Mouse (Mus musculus): Measurements from ENCODE around the gene Zfp174. TPM values are rescaled to one million over a fixed set of nuclear protein-coding genes. Genes with fewer than 3 reads are reported as not detected.
"Not testable (repeated sequence)": the region's sequence is repeated elsewhere in the genome, so short reads cannot be mapped to it uniquely, and the experiment has no call there.

Gene Zfp174
- total RNA-seq (2021) = 1 to 10 TPM; 1.1 to 1.2 TPM
- long read RNA-seq, experiment 1 = 0 reads
- long read RNA-seq, experiment 2 = 0 reads

DNA sequence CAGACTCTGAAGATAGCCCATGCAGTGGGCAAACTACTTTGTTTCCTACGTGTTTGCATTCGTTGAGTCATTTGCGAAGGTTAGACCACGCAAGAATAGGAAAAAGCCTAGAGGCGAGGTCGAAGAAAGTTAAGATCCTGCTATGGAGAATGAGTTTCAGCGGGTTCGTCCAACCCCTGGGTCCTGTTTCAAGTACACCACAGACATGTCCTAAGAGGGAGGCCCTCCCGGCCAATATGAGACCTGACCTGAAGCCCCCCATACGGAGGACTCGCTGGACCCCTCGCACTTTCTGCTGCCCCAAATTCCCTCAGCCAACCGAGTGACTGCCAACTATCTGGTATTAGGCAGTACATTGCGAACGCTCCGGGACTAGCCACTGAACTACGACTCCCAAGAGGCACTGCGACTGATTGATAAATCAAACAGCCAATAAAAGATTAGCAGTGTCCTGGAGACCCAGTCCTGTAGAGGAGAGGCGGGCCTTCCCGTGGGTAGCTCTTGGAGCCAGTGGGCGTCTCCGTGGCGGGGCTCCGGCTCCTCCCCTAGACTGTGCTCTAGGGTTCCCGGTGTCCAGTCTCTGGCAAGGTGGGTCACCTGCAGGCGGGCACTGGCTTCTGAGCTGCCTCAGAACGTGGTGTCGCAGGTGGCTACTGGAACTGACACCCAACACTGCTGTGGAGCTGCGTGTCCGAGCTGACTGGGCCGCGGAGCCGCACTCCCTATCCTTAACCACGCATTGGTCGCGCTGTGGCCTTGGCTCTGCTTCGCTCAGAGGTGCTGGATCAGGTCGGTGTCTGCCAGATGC, at the start of gene Zfp174:
TSS of gene Zfp174 (plus strand) at position 558 of the 808 bp plus-strand sequence.
- DNase-seq = peak; percentile 94

- no peak for DNase-seq
Observed at GRCm38 (mm10) chr16:3808176-3808575, 38.9 kb upstream of the Zfp174 start.

DNA sequence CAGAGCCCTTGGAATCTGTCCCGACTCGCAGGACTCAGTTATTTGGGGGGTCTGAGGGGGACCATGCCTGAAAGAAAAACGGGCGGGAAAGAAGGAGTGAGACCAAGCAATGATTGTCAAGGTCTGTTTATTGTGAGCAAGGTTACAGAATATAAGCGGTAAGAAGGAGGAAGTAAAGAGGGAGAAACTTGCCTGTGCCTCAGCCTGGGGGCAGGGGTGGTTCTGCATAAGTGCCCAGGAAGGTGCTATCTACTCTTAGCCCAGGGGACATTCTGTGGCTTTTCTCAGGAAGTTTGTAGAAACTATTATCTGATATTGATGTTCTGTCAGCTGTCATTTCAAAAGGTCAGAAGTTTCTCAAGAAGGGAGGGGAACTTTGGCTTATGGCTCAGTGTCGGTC, 32.4 kb upstream of the Zfp174 start:
- not testable (repeated sequence) for DNase-seq

- no peak for DNase-seq
Observed at GRCm38 (mm10) chr16:3820202-3820601, 26.9 kb upstream of the Zfp174 start.

DNA sequence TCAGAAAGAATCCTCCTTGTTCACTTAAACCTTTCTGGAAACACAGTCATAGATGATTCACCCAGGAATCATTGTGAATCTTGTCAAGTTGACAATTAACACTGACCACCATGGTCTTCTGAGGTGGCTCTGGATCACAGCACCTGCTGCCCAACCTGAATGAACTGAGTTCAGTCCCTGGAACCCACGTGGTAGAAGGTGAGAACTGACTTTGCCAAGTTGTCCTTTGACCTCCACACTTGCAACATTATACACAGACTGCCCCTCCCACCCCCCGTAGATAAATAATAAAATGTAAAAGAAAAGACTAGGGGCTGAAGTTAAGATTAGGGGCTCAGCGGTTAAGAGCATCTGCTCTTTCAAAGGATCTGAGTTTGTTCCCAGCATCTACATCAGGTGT, 19.0 kb upstream of the Zfp174 start:
- DNase-seq = no peak

DNA sequence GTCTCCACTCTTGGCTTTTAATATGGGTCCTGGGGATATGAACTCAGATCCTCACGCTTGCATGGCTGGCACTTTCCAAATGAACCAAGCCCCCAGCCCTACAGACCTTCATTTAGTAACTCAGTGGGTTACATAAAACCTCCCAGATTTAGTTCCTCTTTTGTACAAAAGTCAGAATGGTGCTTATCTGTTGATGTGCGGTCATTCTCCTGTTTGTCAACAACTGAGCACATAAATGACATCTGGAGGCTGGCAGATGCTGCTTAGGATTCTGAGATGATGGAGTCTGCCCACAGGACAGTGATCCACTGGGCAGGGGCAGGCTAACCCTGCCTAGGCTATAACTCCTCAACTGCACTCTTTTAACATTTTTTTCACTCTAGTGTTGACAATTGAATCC, 17.3 kb upstream of the Zfp174 start:
- DNase-seq = no peak

DNA sequence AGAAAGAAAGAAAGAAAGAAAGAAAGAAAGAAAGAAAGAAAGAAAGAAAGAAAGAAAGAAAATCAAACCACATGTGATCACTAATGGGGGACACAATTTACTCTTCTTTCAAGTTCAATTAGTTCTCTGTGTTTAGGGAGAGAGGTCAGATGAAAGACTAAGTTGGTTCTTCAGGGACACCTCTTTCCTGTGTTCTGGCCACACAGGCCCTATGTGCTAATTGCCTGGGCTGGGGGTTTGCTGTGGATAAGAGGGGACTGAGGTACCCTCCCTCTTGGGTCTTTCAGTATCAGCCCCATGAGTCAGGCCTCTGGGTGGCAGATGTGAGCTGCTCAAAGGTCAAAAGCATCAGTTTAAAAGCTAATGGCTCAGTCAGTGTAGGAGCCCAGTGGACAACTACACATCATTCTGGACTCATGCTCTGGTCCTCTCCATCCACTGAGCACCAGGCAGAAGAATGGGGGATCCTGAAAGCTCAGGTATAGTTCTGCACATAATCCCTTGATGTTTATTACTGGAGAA, 16.4 kb upstream of the Zfp174 start, which contains the start of gene Olfr15:
TSS of gene Olfr15 (plus strand) at position 291 of the 522 bp plus-strand sequence.
- no peak for DNase-seq

- no peak for DNase-seq
Observed at GRCm38 (mm10) chr16:3835461-3835860, 11.6 kb upstream of the Zfp174 start.

GRCm38 (mm10) chr16:3839157-3839885, 7.7 kb upstream of the Zfp174 start:
- DNase-seq = no peak

GRCm38 (mm10) chr16:3842989-3843388, 4.1 kb upstream of the Zfp174 start:
- no peak for DNase-seq

- no peak for DNase-seq
Observed at GRCm38 (mm10) chr16:3843796-3844195, 3.3 kb upstream of the Zfp174 start.

- DNase-seq = no peak
Observed at GRCm38 (mm10) chr16:3847871-3848270, 803 bp downstream of the Zfp174 start.

GRCm38 (mm10) chr16:3848416-3848815, 1.3 kb downstream of the Zfp174 start:
- DNase-seq = no peak

DNA sequence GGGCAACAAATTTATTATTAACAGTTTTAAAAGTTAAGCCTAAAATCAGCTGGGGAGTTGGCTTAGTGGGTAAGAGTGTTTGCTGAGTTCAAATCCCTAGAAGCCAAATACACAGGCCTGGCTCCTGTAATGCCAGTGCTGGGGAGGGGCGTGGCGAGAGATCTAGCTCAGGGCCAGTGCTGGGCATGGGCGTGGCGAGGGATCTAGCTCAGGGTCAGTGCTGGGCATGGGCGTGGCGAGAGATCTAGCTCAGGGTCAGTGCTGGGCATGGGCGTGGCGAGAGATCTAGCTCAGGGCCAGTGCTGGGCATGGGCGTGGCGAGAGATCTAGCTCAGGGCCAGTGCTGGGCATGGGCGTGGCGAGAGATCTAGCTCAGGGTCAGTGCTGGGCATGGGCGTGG, 4.2 kb downstream of the Zfp174 start:
- DNase-seq = not testable (repeated sequence)

- DNase-seq = no peak
Observed at GRCm38 (mm10) chr16:3852586-3852985, 5.5 kb downstream of the Zfp174 start.

DNA sequence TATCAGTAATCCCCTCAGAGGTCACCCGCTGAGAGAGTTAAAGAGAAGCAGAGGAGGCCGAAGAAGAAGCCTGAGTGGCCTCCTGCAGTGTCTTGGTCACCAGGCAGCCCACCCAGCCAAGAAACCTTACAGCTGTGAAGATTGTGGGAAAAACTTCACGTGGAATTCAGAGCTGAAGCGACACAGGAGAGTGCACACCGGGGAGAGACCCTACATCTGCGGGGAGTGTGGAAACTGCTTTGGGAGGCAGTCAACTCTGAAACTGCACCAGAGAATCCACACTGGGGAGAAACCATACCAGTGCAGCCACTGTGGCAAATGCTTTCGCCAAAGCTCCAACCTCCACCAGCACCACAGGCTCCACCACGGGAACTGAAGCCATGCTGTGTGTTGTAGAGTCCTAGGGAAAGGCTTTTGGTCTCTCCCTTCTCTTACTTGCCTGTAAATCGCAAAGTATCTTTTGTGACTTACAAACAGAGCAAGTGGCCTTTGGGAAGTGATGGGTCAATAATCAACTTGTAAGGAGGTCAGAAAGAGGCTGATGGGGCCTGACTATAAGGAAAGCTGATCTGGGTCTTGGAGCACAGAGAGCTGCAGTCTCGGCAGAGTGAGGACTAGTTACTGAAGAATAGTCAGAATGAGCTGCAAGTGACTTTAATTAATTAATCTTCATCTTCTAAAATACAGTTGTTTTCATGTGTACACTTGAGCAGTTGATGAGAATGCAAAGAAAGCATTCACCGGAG, 7.5 kb downstream of the Zfp174 start:
- no peak for DNase-seq

DNA sequence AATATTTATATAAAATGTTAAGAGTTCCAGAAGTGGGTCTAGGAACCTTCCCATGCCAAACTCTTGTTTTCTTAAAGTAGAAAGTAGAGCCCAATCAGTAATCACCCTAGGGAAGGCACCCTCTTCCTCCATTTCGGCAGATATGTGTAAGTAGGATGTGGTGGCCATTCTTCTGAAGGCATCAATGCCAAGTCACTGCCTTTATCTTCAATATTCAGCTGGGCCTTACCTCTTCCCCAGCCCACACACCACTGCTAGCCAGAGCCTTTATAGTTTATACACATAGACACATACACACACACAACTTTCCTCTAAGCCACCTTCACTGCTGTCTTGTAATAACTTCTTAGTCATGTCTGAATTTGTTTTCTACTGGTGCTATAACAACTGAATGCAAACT, 8.7 kb downstream of the Zfp174 start:
- DNase-seq = no peak

DNA sequence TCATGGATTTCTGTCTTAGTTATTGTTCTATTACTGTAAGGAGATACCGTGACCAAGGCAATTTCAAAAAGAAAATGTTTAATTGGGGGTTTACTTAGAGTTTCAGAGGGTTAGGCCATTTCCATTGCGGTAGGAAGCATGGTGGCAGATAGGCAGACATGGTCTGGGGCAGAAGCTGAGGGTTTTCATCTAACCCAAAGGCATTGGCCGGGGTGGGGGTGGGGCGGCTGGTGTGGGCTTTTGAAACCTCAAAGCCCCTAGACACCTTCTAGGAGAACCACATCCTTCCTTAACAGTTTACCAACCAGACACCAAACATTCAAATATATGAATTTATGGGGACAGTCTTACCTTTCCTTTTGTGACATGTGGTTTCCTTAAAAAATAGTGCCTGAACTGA, 12.2 kb downstream of the Zfp174 start:
- no peak for DNase-seq

DNA sequence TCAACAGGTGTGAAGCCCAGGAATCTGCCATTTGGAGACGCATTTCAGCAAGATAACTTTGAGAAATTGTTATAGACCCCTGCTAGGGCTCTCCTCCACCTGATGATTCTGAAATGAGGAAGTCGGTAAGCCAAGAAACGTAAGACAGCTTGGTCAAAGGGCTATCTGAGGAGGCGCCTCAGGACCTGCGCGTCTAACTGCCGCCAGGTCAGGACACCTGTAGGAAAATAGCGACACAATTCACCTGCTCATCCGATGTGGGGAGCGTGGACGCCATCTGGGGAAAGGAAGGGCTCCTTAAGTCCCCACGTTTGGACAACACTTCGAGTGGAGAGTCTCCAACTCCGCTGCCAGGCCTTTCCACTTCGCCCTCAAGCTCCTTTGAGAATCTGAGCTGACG, 24.7 kb downstream of the Zfp174 start:
- no peak for DNase-seq

- DNase-seq = peak; percentile 92
Observed at GRCm38 (mm10) chr16:3872216-3873047, 25.4 kb downstream of the Zfp174 start, which contains the start of gene Naa60. Gene Naa60 (plus strand): TSS chr16:3872375.

DNA sequence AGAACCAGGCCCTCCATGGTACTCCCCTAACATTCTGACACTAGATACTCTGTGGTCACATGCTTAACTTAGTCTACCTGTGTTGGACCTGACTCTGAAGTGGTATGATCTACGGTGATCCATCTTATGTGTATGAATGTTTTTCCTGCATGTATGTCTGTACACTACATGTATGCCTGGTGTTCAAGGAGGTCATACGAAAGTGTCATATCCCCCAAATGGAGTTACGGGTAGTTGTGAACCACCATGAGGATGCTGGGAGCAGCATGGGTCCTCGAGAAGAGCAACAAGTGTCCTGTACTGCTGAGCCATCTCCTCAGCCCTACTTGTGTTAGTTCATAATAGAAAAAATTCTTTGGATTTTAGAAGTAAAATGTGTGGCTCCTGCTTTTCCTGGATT, 29.3 kb downstream of the Zfp174 start:
- no peak for DNase-seq
